Mouse (Mus musculus): ENCODE data around the gene Tmem30b. TPM values are rescaled to one million over a fixed set of nuclear protein-coding genes. Genes with fewer than 3 reads are reported as not detected.

Tmem30b gene
- polyA plus RNA-seq, 1 experiment = 0.85 TPM

DNA sequence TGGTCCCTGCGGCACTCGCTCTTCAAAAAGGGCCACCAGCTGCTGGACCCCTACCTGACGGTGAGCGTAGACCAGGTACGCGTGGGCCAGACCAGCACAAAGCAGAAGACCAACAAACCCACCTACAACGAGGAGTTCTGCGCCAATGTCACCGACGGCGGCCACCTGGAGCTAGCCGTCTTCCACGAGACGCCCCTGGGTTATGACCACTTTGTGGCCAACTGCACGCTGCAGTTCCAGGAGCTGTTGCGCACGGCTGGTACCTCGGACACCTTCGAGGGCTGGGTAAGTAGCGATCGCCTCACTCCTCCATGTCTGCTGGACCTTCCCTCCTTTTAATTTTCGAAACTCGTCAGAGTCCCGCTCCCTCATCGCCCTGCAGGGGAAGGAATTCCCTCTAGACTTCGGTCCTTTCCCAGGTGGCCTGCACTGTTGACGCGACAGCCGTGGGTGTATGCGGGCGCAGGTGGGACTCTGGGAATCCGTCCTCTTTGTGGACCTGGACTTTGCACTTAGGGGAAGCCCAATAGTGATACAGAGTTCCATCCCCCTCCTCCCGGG is 39.1 kb upstream of the Tmem30b start:
- H3K27ac ChIP-seq (ENCODE audit: control insufficient read depth, insufficient read depth, low read depth, low read length, poor library complexity) = peak overlapping the region; percentile 61
- peaks cover 2% of the 10 kb centered on the region for H3K4me1 ChIP-seq (ENCODE audit: control insufficient read depth, insufficient read depth, low read length)
- TF ChIP-seq CTCF (IDR thresholded peaks at IDR 0.05; ENCODE audit: control insufficient read depth, insufficient read depth, low read length) (no peak), POLR2A (IDR thresholded peaks at IDR 0.05; ENCODE audit: borderline replicate concordance, control insufficient read depth, low read depth, low read length) (no peak)
- peak overlapping the region; percentile 76 for H3K4me3 ChIP-seq (replicated peaks; ENCODE audit: control insufficient read depth, low read depth, low read length)
- WGBS = under 1% methylated on average over 33 of the region's 33 CpGs

DNA sequence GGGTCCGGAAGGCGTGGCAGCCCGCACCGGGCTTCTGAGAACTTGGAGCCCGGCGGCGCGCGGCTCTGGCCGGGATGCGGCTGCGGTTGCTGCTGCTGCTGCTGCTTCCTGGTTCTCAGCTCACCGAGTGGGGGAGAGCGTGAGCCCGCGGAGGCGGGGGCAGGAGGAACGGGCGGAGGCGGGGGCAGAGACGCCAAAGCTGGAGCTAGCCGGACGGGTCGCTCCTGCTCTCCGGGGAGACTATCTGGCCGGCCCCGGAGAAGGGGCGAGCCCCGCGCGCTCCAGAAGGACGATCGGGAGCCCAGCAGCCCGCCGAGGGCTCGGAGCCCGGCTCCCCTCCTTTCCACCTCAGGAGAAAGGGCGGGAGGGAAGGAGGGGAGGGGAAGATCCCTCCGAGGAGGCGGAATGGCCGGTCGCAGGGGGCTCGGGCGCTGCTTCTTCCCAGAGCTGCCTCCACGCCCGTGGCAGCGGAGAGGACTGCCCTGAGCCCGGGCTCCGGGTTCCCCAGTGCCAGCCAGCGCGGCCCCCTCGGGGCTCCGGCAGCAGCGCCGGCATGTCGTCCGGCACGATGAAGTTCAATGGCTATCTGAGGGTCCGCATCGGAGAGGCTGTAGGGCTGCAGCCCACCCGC is 38.5 kb upstream of the Tmem30b start, which contains the start of gene Prkch:
Gene Prkch (plus strand): TSS at position 187 of the 631 bp plus-strand sequence.
- peaks cover 2% of the 10 kb centered on the region for H3K4me1 ChIP-seq (ENCODE audit: control insufficient read depth, insufficient read depth, low read length)
- H3K27ac ChIP-seq (ENCODE audit: control insufficient read depth, insufficient read depth, low read depth, low read length, poor library complexity) = peak within 1 kb of the TSS; percentile 61
- under 1% methylated on average over 60 of the region's 61 CpGs for WGBS
- TF ChIP-seq POLR2A (IDR thresholded peaks at IDR 0.05; ENCODE audit: borderline replicate concordance, control insufficient read depth, low read depth, low read length) (peak; percentile 31; the same call in 1 of the 2 replicates), CTCF (IDR thresholded peaks at IDR 0.05; ENCODE audit: control insufficient read depth, insufficient read depth, low read length) (no peak; the same call in 1 of the 2 replicates)
- H3K4me3 ChIP-seq (replicated peaks; ENCODE audit: control insufficient read depth, low read depth, low read length) = peak within 1 kb of the TSS; percentile 76

DNA sequence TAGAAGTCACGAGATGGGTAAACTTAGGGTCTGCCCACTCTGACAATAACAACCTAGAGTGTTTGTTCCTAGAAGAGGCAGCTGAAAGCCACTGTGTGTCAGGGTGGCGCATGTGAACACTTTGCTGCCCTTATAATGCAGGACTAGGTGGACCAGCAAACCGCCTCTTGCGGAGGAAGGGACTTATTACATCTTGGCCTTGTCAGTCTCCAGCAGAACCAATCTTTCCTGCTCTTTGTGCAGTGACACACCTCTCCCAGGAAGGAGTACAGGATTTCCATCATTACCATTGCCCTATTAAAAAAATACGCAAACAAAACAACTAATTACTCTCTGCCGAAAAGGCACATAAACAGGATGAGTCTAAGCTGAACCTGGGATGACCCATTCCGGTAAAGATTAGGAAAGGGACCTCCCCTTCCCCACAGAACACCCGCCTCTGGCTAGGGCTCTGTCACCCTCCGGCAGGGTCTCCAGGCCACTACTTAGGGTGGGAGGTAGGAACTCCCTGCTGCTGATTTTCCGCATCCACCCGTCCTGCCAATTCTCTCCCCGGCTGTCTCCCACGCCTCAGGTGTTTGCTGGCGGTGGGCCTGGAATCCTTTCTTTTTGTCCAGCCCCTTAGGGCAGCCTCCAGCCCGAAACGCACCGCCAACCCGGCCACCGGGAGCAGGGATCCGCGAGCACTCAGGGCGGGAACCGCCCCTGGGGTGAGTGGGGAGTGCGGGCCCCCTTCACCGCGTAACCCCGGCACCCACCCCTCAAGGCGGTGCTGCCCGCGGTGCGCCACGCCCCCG is 37.8 kb upstream of the Tmem30b start:
- H3K4me3 ChIP-seq (replicated peaks; ENCODE audit: control insufficient read depth, low read depth, low read length) = peak overlapping the region; percentile 18
- peaks cover 2% of the 10 kb centered on the region for H3K4me1 ChIP-seq (ENCODE audit: control insufficient read depth, insufficient read depth, low read length)
- WGBS = 12% methylated on average over 33 of the region's 33 CpGs
- TF ChIP-seq POLR2A (IDR thresholded peaks at IDR 0.05; ENCODE audit: borderline replicate concordance, control insufficient read depth, low read depth, low read length) (no peak), CTCF (IDR thresholded peaks at IDR 0.05; ENCODE audit: control insufficient read depth, insufficient read depth, low read length) (no peak)
- H3K27ac ChIP-seq (ENCODE audit: control insufficient read depth, insufficient read depth, low read depth, low read length, poor library complexity) = peak overlapping the region; percentile 61; the same call in 1 of the 2 replicates

DNA sequence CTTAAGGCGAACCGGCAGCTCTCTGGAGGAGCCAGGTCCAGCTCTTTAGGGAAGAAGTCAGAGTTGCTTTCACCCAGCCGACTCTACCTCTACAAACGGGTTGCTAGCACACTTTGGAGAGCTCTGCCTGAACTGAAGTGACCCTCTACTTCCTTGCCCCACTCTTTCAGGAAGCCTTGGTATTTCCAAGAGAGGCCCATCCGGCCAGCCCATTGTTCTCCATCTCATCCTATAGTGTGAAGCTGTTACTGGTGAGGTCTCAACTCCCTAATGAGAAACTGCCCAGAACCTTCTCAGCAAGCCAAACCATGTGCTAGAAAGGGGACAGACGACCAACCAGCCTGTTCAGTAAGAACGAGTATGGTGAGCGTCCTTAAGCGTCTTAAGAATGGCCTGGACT is 37.1 kb upstream of the Tmem30b start:
- peaks cover 2% of the 10 kb centered on the region for H3K4me1 ChIP-seq (ENCODE audit: control insufficient read depth, insufficient read depth, low read length)
- TF ChIP-seq POLR2A (IDR thresholded peaks at IDR 0.05; ENCODE audit: borderline replicate concordance, control insufficient read depth, low read depth, low read length) (no peak), CTCF (IDR thresholded peaks at IDR 0.05; ENCODE audit: control insufficient read depth, insufficient read depth, low read length) (no peak)
- no peak overlapping the region for H3K27ac ChIP-seq (ENCODE audit: control insufficient read depth, insufficient read depth, low read depth, low read length, poor library complexity)
- no peak overlapping the region for H3K4me3 ChIP-seq (replicated peaks; ENCODE audit: control insufficient read depth, low read depth, low read length)
- WGBS = 73% methylated on average over 9 of the region's 9 CpGs

DNA sequence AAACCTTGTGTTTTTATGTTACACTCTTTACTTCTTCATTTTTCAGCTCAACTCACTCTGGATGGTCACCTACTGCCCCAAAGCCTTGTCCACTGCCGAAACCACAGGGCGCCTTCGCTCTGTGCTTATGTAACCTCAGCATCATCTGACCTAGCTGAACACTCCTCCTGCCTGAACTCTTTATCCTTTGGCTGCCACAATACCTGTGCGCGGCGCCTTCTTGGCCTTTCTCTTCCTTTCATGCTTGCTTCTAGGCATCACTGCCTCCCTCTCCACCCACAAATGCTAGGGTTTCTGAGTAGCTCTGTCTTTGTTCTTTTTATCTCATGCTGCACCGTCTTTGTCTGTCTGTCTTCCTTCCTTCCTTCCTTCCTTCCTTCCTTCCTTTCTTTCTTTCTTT is 34.6 kb upstream of the Tmem30b start:
- 71% methylated on average over 7 of the region's 7 CpGs for WGBS
- H3K4me1 ChIP-seq (ENCODE audit: control insufficient read depth, insufficient read depth, low read length) = peaks cover 2% of the 10 kb centered on the region
- TF ChIP-seq POLR2A (IDR thresholded peaks at IDR 0.05; ENCODE audit: borderline replicate concordance, control insufficient read depth, low read depth, low read length) (no peak), CTCF (IDR thresholded peaks at IDR 0.05; ENCODE audit: control insufficient read depth, insufficient read depth, low read length) (no peak)
- no peak overlapping the region for H3K4me3 ChIP-seq (replicated peaks; ENCODE audit: control insufficient read depth, low read depth, low read length)
- no peak overlapping the region for H3K27ac ChIP-seq (ENCODE audit: control insufficient read depth, insufficient read depth, low read depth, low read length, poor library complexity)

DNA sequence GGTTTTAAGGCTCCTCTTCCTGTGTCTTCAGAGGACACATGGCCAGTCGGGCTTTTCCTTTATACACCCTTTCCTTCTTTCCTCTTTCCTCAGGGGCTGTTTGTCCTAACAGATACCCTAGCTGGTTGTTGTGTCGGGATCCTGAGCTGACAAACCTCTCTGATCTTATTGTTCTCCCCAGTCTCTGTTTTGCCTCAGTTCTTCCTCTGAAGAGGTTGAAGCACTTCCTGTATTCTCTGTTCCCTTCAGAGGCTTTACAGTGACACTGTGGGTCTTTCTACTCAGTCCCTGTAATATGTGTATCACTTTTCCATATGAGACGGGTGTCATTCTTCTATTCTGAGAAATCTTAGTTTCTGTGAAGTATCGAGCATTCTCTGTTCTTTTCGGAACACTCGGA is 31.9 kb upstream of the Tmem30b start:
- Histone ChIP-seq H3K4me3 (replicated peaks; ENCODE audit: control insufficient read depth, low read depth, low read length) (no peak overlapping the region), H3K4me1 (ENCODE audit: control insufficient read depth, insufficient read depth, low read length) (peaks cover 1% of the 10 kb centered on the region; the same call in 1 of the 2 replicates), H3K27ac (ENCODE audit: control insufficient read depth, insufficient read depth, low read depth, low read length, poor library complexity) (no peak overlapping the region)
- TF ChIP-seq CTCF (IDR thresholded peaks at IDR 0.05; ENCODE audit: control insufficient read depth, insufficient read depth, low read length) = no peak
- TF ChIP-seq POLR2A (IDR thresholded peaks at IDR 0.05; ENCODE audit: borderline replicate concordance, control insufficient read depth, low read depth, low read length) = no peak
- 59% methylated on average over 6 of the region's 6 CpGs for WGBS

DNA sequence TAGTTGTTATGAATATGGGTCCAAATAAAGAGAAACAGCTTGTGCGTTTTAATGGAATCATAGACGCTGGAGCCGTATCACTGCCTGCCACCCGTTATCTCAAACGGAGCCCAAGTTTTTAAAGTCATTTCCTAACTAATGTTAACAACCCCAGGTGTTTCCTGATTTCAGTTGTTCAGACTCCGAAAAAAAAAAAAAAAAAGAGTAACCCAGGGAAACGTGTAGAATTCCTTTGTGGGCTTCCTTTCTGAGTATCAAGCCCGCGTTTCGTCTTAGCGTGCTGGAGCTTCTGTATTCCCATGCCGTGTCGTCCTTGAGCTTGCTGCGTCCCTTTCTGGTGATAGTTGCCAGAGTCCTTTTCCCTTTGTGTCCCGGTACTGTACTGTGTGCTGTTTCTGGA is 28.4 kb upstream of the Tmem30b start:
- WGBS = 1% methylated on average over 15 of the region's 15 CpGs
- Histone ChIP-seq H3K27ac (ENCODE audit: control insufficient read depth, insufficient read depth, low read depth, low read length, poor library complexity) (no peak overlapping the region), H3K4me1 (ENCODE audit: control insufficient read depth, insufficient read depth, low read length) (peaks cover 1% of the 10 kb centered on the region; the same call in 1 of the 2 replicates), H3K4me3 (replicated peaks; ENCODE audit: control insufficient read depth, low read depth, low read length) (no peak overlapping the region)
- no peak for TF ChIP-seq POLR2A (IDR thresholded peaks at IDR 0.05; ENCODE audit: borderline replicate concordance, control insufficient read depth, low read depth, low read length)
- TF ChIP-seq CTCF (IDR thresholded peaks at IDR 0.05; ENCODE audit: control insufficient read depth, insufficient read depth, low read length) = no peak

DNA sequence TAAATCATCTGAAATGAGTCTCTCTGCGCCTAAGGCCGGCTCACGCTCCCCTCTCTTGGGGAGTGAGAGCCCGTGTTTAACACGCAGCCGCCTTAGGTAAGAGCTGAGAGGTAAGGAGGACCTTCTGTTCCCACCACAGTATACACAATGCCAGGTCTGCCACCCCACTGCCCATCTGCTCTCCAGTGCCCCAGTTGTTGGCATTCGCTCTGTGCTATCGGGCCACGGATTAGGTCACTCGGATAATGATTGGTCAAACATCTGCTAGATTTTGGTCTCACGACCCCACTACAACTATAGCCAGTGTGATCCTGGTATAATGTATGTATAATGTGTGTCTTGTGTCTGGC is 19.4 kb upstream of the Tmem30b start:
- Histone ChIP-seq H3K27ac (ENCODE audit: control insufficient read depth, insufficient read depth, low read depth, low read length, poor library complexity) (no peak overlapping the region), H3K4me3 (replicated peaks; ENCODE audit: control insufficient read depth, low read depth, low read length) (no peak overlapping the region), H3K4me1 (ENCODE audit: control insufficient read depth, insufficient read depth, low read length) (no peaks in the 10 kb centered on the region)
- TF ChIP-seq POLR2A (IDR thresholded peaks at IDR 0.05; ENCODE audit: borderline replicate concordance, control insufficient read depth, low read depth, low read length) (no peak), CTCF (IDR thresholded peaks at IDR 0.05; ENCODE audit: control insufficient read depth, insufficient read depth, low read length) (no peak)
- WGBS = 71% methylated on average over 11 of the region's 11 CpGs

Measured in bone marrow, adult 2 months (tissue).